Mouse (Mus musculus): ENCODE results near the gene Dthd1. TPM values are rescaled to one million over a fixed set of nuclear protein-coding genes. Genes with fewer than 3 reads are reported as not detected.

Dthd1 gene
- 0.11 and 0.16 TPM in 2 replicates for polyA plus RNA-seq (2021; fragmentation: Nextera tagmentation)
- long read RNA-seq, experiment 1, result 0 reads
- long read RNA-seq, experiment 2, result 0 reads

GRCm38 (mm10) chr5:62813402-62814071 lies at the start of gene Dthd1:
Dthd1 (plus strand) TSS chr5:62813823.

GRCm38 (mm10) chr5:62765784-62766701 lies 47.6 kb upstream of the Dthd1 start, which contains the start of gene Arap2:
Arap2 (minus strand) TSS chr5:62766159.

Other genes starting within 250 kb of the Dthd1 start
- 12.5 and 15.4 TPM in 2 replicates for gene Arap2, start 47.7 kb upstream of the Dthd1 start, polyA plus RNA-seq (2021; fragmentation: Nextera tagmentation)